Mouse (Mus musculus): ENCODE data around the gene Dstyk. TPM values are rescaled to one million over a fixed set of nuclear protein-coding genes. Genes with fewer than 3 reads are reported as not detected.
A peak's percentile ranks its signal among the peaks of the same experiment; 100 is the strongest.

Dstyk gene
- polyA plus RNA-seq, 1 experiment from 2014 or later, result 10.6 TPM

GRCm38 (mm10) chr1:132509771-132510170 is 92.4 kb downstream of the Dstyk start:
- Histone ChIP-seq H3K9me3 (no peaks in the 10 kb centered on the region), H3K4me3 (no peak overlapping the region), H3K27me3 (ENCODE audit: insufficient read depth, poor library complexity, severe bottlenecking) (no peaks in the 10 kb centered on the region), H3K36me3 (peaks cover 50% of the 10 kb centered on the region), H3K4me1 (replicated peaks) (peaks cover 7% of the 10 kb centered on the region; the same call in 1 of the 2 replicates), H3K27ac (no peak overlapping the region)
- WGBS, result 92% methylated on average over 5 of the region's 5 CpGs
- no peak for DNase-seq (ENCODE audit: low spot score)

DNA sequence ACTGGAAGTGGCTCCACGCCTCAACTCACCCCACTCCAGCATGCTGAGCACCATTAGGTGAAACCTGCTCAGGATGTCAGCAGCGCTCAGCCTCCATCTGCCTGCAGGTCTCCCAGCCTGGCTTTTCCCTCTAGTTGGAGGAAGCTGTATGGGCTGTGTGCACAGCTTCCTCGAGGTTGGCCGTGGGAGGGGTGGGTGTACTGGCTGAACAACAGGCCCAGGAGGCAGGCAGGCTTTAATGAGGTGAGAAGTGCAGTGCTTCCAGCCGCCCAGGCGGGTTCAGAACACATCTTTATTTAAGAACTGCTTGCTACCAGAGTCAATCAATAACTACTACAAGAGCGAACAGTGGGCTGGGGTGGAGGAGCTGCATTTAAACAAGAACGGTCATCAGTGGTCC is 94.2 kb downstream of the Dstyk start:
- H3K27me3 ChIP-seq (ENCODE audit: insufficient read depth, poor library complexity, severe bottlenecking), result no peaks in the 10 kb centered on the region
- no peak overlapping the region for H3K27ac ChIP-seq
- no peak overlapping the region for H3K4me3 ChIP-seq
- H3K4me1 ChIP-seq (replicated peaks), result peaks cover 7% of the 10 kb centered on the region; the same call in 1 of the 2 replicates
- DNase-seq (ENCODE audit: low spot score), result peak; percentile 3
- WGBS, result 66% methylated on average over 8 of the region's 8 CpGs
- peaks cover 46% of the 10 kb centered on the region for H3K36me3 ChIP-seq
- no peaks in the 10 kb centered on the region for H3K9me3 ChIP-seq

GRCm38 (mm10) chr1:132512106-132512505 is 94.8 kb downstream of the Dstyk start:
- 80% methylated on average over 8 of the region's 8 CpGs for WGBS

GRCm38 (mm10) chr1:132515339-132515738 is 98.0 kb downstream of the Dstyk start:
- H3K27ac ChIP-seq, result no peak overlapping the region
- 89% methylated on average over 12 of the region's 12 CpGs for WGBS
- no peak for DNase-seq (ENCODE audit: low spot score)

More at GRCm38 (mm10) chr1:132512106-132512505, 94.8 kb downstream of the Dstyk start:
- Histone ChIP-seq H3K27ac (no peak overlapping the region), H3K27me3 (ENCODE audit: insufficient read depth, poor library complexity, severe bottlenecking) (no peaks in the 10 kb centered on the region), H3K4me3 (no peak overlapping the region), H3K9me3 (no peaks in the 10 kb centered on the region), H3K4me1 (replicated peaks) (peaks cover 7% of the 10 kb centered on the region; the same call in 1 of the 2 replicates), H3K36me3 (peaks cover 46% of the 10 kb centered on the region)
- DNase-seq (ENCODE audit: low spot score), result no peak

More at GRCm38 (mm10) chr1:132515339-132515738, 98.0 kb downstream of the Dstyk start:
- no peaks in the 10 kb centered on the region for H3K27me3 ChIP-seq (ENCODE audit: insufficient read depth, poor library complexity, severe bottlenecking)
- H3K9me3 ChIP-seq, result no peaks in the 10 kb centered on the region
- no peak overlapping the region for H3K4me3 ChIP-seq
- H3K36me3 ChIP-seq, result peaks cover 40% of the 10 kb centered on the region
- H3K4me1 ChIP-seq (replicated peaks), result peaks cover 7% of the 10 kb centered on the region; the same call in 1 of the 2 replicates

Other genes starting within 250 kb of the Dstyk start
- 2.6 and 7.7 TPM in 2 replicates for gene Lemd1, start 226.1 kb upstream of the Dstyk start, polyA plus RNA-seq (2016; fragmentation: Nextera tagmentation; extraction: Ambion mirVana)
- gene AC124108.1, start 226.1 kb upstream of the Dstyk start, polyA plus RNA-seq (2016; fragmentation: Nextera tagmentation; extraction: Ambion mirVana), result 1.6 and 2.8 TPM in 2 replicates
- gene Gm10188, start 187.8 kb upstream of the Dstyk start, polyA plus RNA-seq (2016; fragmentation: Nextera tagmentation; extraction: Ambion mirVana), result 0.24 and 0.31 TPM in 2 replicates
- gene Klhdc8a, start 118.9 kb upstream of the Dstyk start, polyA plus RNA-seq (2016; fragmentation: Nextera tagmentation; extraction: Ambion mirVana), result 1.0 and 3.5 TPM in 2 replicates
- gene Nuak2, start 101.4 kb upstream of the Dstyk start, polyA plus RNA-seq (2016; fragmentation: Nextera tagmentation; extraction: Ambion mirVana), result 42.3 and 44.4 TPM in 2 replicates
- gene Tmcc2, start 26.3 kb upstream of the Dstyk start, polyA plus RNA-seq (2016; fragmentation: Nextera tagmentation; extraction: Ambion mirVana), result 15.1 and 18.7 TPM in 2 replicates
- gene Rbbp5, start 59.8 kb downstream of the Dstyk start, polyA plus RNA-seq (2016; fragmentation: Nextera tagmentation; extraction: Ambion mirVana), result 47.4 and 60.0 TPM in 2 replicates
- gene Tmem81, start 88.7 kb downstream of the Dstyk start, polyA plus RNA-seq (2016; fragmentation: Nextera tagmentation; extraction: Ambion mirVana), result 1.1 and 1.9 TPM in 2 replicates
- 41.2 and 87.6 TPM in 2 replicates for gene Cntn2, start 125.7 kb downstream of the Dstyk start, polyA plus RNA-seq (2016; fragmentation: Nextera tagmentation; extraction: Ambion mirVana)

All from hindbrain, embryonic 10.5 days (tissue).